Mouse (Mus musculus) forebrain, embryonic 16.5 days (tissue): Measurements from ENCODE around the gene Angpt4. TPM values are rescaled to one million over a fixed set of nuclear protein-coding genes. Genes with fewer than 3 reads are reported as not detected.

Source experiments
- ATAC-seq: fragments of 200-750 bp; cut with Nextera tagmentation; 2 replicates; pipeline ENCODE4 v1.8.0; 2017; ENCODE audit warnings: mild to moderate bottlenecking, moderate library complexity
- H3K27ac ChIP-seq: fragments of 300-500 bp; sonication (generic); 2 replicates; pipeline ENCODE4 v1.5.1; 2014; ENCODE audit warnings: low read length, control low read depth
- H3K27me3 ChIP-seq: fragments of 300-500 bp; sonication (generic); replicated peaks from 2 replicates; pipeline ENCODE4 v1.6.1; 2014; ENCODE audit warnings: low read length; ENCODE audit not compliant: control insufficient read depth, insufficient read depth
- H3K36me3 ChIP-seq: fragments of 300-500 bp; sonication (generic); 2 replicates; pipeline ENCODE4 v1.6.1; 2014; ENCODE audit not compliant: control insufficient read depth, insufficient read depth
- H3K4me1 ChIP-seq: fragments of 300-500 bp; sonication (generic); replicated peaks from 2 replicates; pipeline ENCODE4 v1.6.1; 2014; ENCODE audit warnings: low read length; ENCODE audit not compliant: control insufficient read depth, insufficient read depth
- H3K4me2 ChIP-seq: fragments of 300-500 bp; sonication (generic); 2 replicates; pipeline ENCODE4 v1.6.1; 2014; ENCODE audit warnings: mild to moderate bottlenecking, low read length, control low read depth
- H3K4me3 ChIP-seq: fragments of 300-500 bp; sonication (generic); replicated peaks from 2 replicates; pipeline ENCODE4 v1.5.1; 2014; ENCODE audit warnings: mild to moderate bottlenecking, low read length, control low read depth
- H3K9ac ChIP-seq: fragments of 300-500 bp; sonication (generic); replicated peaks from 2 replicates; pipeline ENCODE4 v1.6.1; 2014; ENCODE audit warnings: low read depth, low read length, control low read depth
- H3K9me3 ChIP-seq: fragments of 300-500 bp; sonication (generic); 2 replicates; pipeline ENCODE4 v1.6.1; 2016; ENCODE audit warnings: low read length; ENCODE audit not compliant: control insufficient read depth
- WGBS: fragments of 180-500 bp; shearing (Covaris S2); extraction: QIAGEN DNeasy Blood & Tissue Kit; methylation state at CpG from one replicate; pipeline ENCODE4 v1.1.7; 2014; 5-methylcytosine and 5-hydroxymethylcytosine counted together
- polyA plus RNA-seq: library from polyadenylated mRNA; unstranded; fragments of >200 nt; fragmentation: Nextera tagmentation; extraction: Ambion mirVana; gene quantifications from 2 replicates; pipeline ENCODE4 v1.2.1, GENCODE M21; 2015

The Angpt4 gene
- polyA plus RNA-seq: 0.10 and 0.14 TPM in 2 replicates

GRCm38 (mm10) chr2:151910919-151911500, at the start of gene Angpt4:
Gene Angpt4 (plus strand): TSS chr2:151911210.
- Histone ChIP-seq H3K9ac (no peak within 1 kb of the TSS), H3K27me3 (no peaks in the 10 kb centered on the region), H3K4me1 (no peaks in the 10 kb centered on the region), H3K27ac (no peak within 1 kb of the TSS), H3K9me3 (no peaks in the 10 kb centered on the region), H3K36me3 (no peaks in the 10 kb centered on the region), H3K4me2 (no peak within 1 kb of the TSS), H3K4me3 (no peak within 1 kb of the TSS)
- 72% methylated on average over 12 of the region's 13 CpGs for WGBS
- ATAC-seq: no peak

- Histone ChIP-seq H3K9ac (no peak overlapping the region), H3K27me3 (no peaks in the 10 kb centered on the region), H3K4me1 (no peaks in the 10 kb centered on the region), H3K9me3 (no peaks in the 10 kb centered on the region), H3K36me3 (no peaks in the 10 kb centered on the region), H3K27ac (no peak overlapping the region), H3K4me3 (no peak overlapping the region), H3K4me2 (no peak overlapping the region)
- 46% methylated on average over 5 of the region's 5 CpGs for WGBS
- no peak for ATAC-seq
Observed at GRCm38 (mm10) chr2:151862257-151862810, 48.7 kb upstream of the Angpt4 start.

GRCm38 (mm10) chr2:151864941-151865340, 46.1 kb upstream of the Angpt4 start:
- Histone ChIP-seq H3K4me3 (no peak overlapping the region), H3K9ac (no peak overlapping the region), H3K27ac (no peak overlapping the region), H3K36me3 (no peaks in the 10 kb centered on the region), H3K4me1 (no peaks in the 10 kb centered on the region), H3K4me2 (no peak overlapping the region), H3K27me3 (no peaks in the 10 kb centered on the region), H3K9me3 (no peaks in the 10 kb centered on the region)
- 89% methylated on average over 6 of the region's 6 CpGs for WGBS
- no peak for ATAC-seq

GRCm38 (mm10) chr2:151866487-151866886, 44.5 kb upstream of the Angpt4 start:
- Histone ChIP-seq H3K9me3 (no peaks in the 10 kb centered on the region), H3K27me3 (no peaks in the 10 kb centered on the region), H3K4me1 (no peaks in the 10 kb centered on the region), H3K36me3 (no peaks in the 10 kb centered on the region), H3K4me3 (no peak overlapping the region), H3K4me2 (no peak overlapping the region), H3K27ac (no peak overlapping the region), H3K9ac (no peak overlapping the region)
- ATAC-seq: peak; percentile 66; the same call in 1 of the 2 replicates
- 43% methylated on average over 4 of the region's 4 CpGs for WGBS

GRCm38 (mm10) chr2:151868196-151868595, 42.8 kb upstream of the Angpt4 start:
- Histone ChIP-seq H3K27me3 (no peaks in the 10 kb centered on the region), H3K27ac (no peak overlapping the region), H3K4me1 (no peaks in the 10 kb centered on the region), H3K4me3 (no peak overlapping the region), H3K4me2 (no peak overlapping the region), H3K36me3 (no peaks in the 10 kb centered on the region), H3K9me3 (no peaks in the 10 kb centered on the region), H3K9ac (no peak overlapping the region)
- WGBS: 83% methylated on average over 8 of the region's 8 CpGs
- no peak for ATAC-seq

- no peak overlapping the region for H3K4me2 ChIP-seq
Observed at GRCm38 (mm10) chr2:151874551-151874950, 36.5 kb upstream of the Angpt4 start.

GRCm38 (mm10) chr2:151876012-151876485, 35.0 kb upstream of the Angpt4 start:
- ATAC-seq: peak; percentile 66; the same call in 1 of the 2 replicates
- no peaks in the 10 kb centered on the region for H3K36me3 ChIP-seq
- H3K4me1 ChIP-seq: no peaks in the 10 kb centered on the region
- no peak overlapping the region for H3K9ac ChIP-seq
- no peak overlapping the region for H3K4me2 ChIP-seq
- H3K27ac ChIP-seq: no peak overlapping the region
- no peaks in the 10 kb centered on the region for H3K27me3 ChIP-seq
- no peaks in the 10 kb centered on the region for H3K9me3 ChIP-seq
- 12% methylated on average over 8 of the region's 8 CpGs for WGBS
- no peak overlapping the region for H3K4me3 ChIP-seq

More at GRCm38 (mm10) chr2:151874551-151874950, 36.5 kb upstream of the Angpt4 start:
- H3K9me3 ChIP-seq: no peaks in the 10 kb centered on the region
- H3K4me3 ChIP-seq: no peak overlapping the region
- no peak for ATAC-seq
- no peak overlapping the region for H3K9ac ChIP-seq
- no peaks in the 10 kb centered on the region for H3K36me3 ChIP-seq
- H3K4me1 ChIP-seq: no peaks in the 10 kb centered on the region
- no peak overlapping the region for H3K27ac ChIP-seq
- H3K27me3 ChIP-seq: no peaks in the 10 kb centered on the region

GRCm38 (mm10) chr2:151878645-151879044, 32.4 kb upstream of the Angpt4 start:
- ATAC-seq: no peak
- WGBS: 81% methylated on average over 3 of the region's 3 CpGs
- H3K9me3 ChIP-seq: no peaks in the 10 kb centered on the region

GRCm38 (mm10) chr2:151879760-151880159, 31.2 kb upstream of the Angpt4 start:
- Histone ChIP-seq H3K4me3 (no peak overlapping the region), H3K27me3 (no peaks in the 10 kb centered on the region), H3K27ac (no peak overlapping the region), H3K4me2 (no peak overlapping the region), H3K9ac (no peak overlapping the region), H3K9me3 (no peaks in the 10 kb centered on the region), H3K36me3 (no peaks in the 10 kb centered on the region), H3K4me1 (no peaks in the 10 kb centered on the region)
- ATAC-seq: no peak
- 59% methylated on average over 2 of the region's 2 CpGs for WGBS

More at GRCm38 (mm10) chr2:151878645-151879044, 32.4 kb upstream of the Angpt4 start:
- H3K27ac ChIP-seq: no peak overlapping the region
- no peaks in the 10 kb centered on the region for H3K27me3 ChIP-seq
- no peak overlapping the region for H3K4me3 ChIP-seq
- H3K9ac ChIP-seq: no peak overlapping the region
- H3K36me3 ChIP-seq: no peaks in the 10 kb centered on the region
- no peak overlapping the region for H3K4me2 ChIP-seq
- no peaks in the 10 kb centered on the region for H3K4me1 ChIP-seq
